Mouse (Mus musculus): ENCODE measurements around the gene Crtc2.
"Not testable (repeated sequence)": the region's sequence is repeated elsewhere in the genome, so short reads cannot be mapped to it uniquely, and the experiment has no call there.

Gene Crtc2

DNA sequence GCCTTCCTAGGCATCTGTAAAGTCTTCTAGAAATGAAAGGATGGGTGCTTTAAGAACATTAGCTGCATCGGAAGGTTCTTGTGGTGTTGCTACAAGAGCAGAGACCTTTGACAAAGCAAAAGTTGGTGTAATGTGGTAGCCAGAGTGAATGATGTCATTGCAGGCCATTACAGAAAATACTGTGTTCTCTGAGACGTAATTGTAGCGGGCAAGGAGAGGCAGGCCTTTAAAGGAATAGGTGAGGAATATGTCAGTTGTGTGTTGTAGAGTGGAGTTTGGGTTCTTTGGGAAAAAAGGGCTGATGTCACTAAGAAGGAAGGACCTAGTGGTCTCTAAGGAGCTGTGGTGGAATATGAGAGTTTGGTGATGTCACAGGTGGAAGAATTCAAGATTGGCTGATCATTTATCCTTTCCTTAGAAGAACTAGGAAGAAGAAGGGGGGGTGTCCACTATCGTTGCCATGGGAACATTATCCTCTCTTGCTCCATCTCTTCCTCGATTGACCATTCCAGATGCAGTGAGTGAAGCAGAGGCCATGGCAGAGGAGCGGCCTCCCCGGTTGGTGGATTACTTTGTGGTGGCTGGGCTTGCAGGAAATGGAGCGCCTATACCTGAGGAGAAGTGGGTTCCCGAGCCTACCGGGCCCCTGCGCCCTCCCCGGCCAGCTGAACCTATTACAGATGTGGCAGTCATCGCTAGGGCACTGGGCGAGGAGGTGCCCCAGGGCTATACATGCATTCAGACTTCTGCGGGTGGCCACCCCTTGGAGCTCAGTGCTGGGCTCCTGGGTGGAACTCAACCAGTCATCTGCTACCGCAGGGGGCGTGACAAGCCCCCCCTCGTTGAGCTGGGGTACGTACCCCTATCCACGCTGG lies 13.2 kb downstream of the Crtc2 start:
- no peak for DNase-seq

DNA sequence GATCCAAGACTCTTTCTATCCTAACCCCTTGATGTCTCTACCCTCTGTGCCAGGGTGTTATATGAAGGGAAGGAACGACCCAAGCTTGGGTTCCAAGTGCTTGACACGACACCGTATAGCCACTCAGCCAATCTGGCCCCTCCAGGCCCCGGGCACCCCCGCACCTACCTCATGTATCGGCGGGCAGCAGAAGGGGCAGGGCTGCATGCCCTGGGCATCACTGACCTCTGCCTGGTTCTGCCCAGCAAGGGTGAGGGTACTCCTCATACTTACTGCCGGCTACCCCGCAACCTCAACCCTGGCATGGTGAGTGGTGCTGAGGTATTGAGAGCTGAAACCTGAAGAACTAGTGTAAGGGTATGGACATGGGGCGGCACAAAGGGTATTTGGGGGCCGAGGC lies 14.2 kb downstream of the Crtc2 start:
- no peak for DNase-seq

DNA sequence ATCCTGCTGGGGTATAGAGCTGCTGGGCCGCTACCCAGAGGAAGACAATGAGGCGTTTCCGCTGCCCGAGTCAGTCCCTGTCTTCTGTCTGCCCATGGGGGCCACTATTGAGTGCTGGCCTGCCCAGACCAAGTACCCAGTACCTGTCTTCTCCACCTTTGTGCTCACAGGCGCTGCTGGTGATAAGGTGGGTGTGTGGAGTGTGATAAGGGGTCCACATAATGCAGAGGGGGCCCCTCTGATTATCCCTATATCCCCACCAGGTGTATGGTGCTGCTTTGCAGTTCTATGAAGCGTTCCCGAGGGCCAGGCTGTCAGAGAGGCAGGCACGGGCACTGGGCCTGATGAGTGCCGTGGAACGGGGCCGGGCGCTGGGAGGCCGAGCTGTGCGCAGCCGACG lies 15.0 kb downstream of the Crtc2 start:
- DNase-seq, result no peak

GRCm38 (mm10) chr3:90270784-90271183 lies 16.8 kb downstream of the Crtc2 start:
- no peak for DNase-seq

DNA sequence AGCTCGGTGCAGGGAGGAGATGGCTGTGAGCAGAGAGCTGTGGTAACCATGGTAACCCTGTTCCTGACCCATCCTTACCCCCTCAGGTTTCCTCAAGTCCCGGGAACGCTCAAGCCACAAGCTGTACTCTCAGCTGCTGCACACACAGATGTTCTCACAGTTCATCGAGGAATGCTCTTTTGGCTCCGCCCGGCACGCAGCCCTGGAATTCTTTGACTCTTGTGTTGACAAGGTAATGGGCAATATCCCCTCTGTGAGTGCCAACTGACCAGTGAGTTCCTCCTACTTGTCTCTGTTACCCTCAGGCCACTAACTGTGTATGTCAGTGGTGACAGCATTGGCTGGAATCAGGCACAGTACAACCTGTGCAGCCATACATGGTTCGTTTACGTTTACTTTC lies 18.2 kb downstream of the Crtc2 start:
- DNase-seq, result no peak

GRCm38 (mm10) chr3:90273855-90274254 lies 19.9 kb downstream of the Crtc2 start:
- DNase-seq, result no peak

DNA sequence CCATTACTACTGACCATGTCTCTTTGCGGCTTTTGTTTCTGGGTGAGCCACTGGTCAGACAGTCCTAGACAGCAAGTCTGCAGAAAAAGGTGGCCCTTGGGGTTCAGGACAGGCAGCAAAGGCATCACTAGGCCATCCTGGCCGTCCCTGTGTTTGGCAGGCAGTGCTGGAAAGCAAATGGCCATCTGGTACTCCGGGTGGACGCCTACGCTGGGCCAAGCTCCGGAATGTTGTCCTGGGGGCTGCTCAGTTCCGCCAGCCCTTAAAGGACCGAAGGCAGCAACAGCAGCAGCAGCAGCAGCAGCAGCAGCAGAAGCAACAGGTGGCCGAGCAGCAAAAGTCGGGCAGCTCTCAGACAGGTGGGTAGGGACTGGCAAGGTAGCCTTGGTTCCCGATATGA lies 21.3 kb downstream of the Crtc2 start:
- no peak for DNase-seq

DNA sequence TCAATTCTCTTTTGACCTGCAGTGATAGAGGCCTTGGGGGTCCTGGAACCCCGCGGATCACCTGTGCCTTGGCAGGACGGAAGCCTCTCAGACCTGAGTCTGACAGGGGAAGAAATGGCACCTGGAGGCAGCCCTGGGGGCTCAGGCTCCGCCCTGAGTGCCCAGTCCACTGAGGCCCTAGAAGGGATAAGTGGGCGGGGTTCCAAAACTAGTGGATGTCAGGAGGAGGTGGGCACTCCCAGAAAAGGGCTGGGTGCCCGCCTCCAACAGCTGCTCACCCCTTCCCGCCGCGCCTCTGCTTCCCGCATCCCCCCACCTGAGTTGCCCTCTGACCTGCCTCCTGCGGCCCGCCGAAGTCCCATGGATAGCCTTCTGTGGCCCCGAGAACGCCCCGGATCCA lies 22.9 kb downstream of the Crtc2 start:
- no peak for DNase-seq

- no peak for DNase-seq
These were observed 23.8 kb downstream of the Crtc2 start for GRCm38 (mm10) chr3:90277793-90278192.

DNA sequence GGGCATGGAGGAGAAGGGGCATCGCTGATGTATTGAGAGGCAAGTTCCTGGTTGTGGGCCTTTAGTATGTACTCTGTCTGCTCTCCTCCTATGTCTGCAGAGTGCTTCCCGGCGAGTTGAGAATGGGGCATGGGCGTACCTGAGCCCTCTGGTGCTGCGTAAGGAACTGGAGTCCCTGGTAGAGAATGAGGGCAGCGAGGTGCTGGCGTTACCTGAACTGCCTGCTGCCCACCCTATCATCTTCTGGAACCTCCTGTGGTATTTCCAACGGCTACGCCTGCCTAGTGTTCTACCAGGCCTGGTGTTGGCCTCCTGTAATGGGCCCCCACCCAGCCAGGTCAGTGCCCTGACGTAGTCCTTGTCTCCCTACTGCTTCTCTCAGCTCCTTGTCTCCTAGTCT lies 24.2 kb downstream of the Crtc2 start:
- DNase-seq, result no peak

GRCm38 (mm10) chr3:90279216-90279615 lies 25.3 kb downstream of the Crtc2 start:
- DNase-seq, result no peak

GRCm38 (mm10) chr3:90279743-90280142 lies 25.8 kb downstream of the Crtc2 start:
- DNase-seq, result peak; percentile 39 to 62

- no peak for DNase-seq
These were observed 26.7 kb downstream of the Crtc2 start for GRCm38 (mm10) chr3:90280708-90281107.

- DNase-seq, result no peak
These were observed 30.2 kb downstream of the Crtc2 start for GRCm38 (mm10) chr3:90284150-90284549.

- not testable (repeated sequence) for DNase-seq
These were observed 35.4 kb downstream of the Crtc2 start for GRCm38 (mm10) chr3:90289403-90289802.

GRCm38 (mm10) chr3:90290602-90291001 lies 36.6 kb downstream of the Crtc2 start:
- DNase-seq, result no peak

DNA sequence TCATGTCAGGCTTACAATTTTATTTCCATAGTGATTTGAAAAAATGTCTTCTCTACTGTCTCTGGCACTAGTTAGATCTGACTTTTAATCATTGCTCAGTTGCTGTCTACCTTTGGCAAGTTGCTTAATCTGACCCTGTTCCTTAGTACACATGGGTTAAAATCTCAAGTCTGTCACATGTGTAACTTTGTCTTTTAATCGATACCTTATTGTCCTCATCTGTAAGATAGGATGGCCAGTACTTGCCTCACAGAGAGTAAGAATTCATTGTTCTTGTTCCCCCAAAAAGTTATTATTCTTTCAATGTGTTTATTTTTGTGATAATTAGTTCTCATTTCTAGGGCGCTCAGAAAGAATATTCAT lies 38.0 kb downstream of the Crtc2 start:
- no peak for DNase-seq

DNA sequence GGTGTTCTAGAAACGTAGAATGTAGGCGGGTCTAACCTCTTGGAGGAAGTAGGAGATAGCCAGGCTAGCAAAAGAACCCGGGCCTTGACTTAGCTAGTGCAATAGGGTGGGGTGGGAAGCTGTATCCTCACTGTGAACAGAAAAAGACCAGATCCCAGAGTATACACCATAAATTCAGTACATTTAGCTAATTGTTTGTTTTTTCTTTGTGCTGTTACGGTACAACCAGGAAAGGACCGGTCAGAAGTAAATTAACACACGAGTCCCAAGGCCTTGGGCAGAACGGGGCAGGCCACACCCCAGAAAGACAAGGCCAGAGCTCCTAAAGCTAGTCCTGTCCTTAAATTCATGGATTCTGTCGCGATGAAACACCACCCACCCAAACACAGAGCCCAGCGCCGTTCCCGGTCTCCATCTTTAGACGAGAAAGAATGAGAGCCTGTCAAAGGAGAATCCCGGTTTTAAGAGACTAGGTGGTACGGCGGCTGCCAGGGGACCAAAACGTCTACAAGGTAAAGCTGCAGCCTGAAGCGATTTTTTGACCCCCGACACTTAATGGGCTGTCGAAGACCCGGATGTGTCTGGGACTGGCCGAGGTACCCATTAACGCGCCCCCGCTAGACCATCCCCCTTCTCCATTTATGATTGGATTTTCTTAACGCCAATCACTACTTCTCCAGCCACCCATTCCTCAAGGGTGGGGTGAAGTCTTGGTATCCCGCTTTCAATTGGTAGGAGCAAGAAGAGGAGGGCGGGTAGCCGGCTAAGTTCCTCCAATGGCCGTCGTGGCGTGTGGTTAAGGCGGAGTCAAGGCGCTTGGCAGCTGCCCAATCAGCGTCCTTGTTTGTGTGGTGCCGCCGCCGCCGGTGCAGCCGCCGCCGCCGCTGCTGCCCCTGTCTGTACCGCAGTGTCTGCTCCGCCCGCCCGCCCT lies 38.6 kb downstream of the Crtc2 start, which contains the start of gene Gatad2b:
Gatad2b (plus strand) TSS at position 834 of the 931 bp plus-strand sequence.
- peak; percentile 99 for DNase-seq

GRCm38 (mm10) chr3:90293352-90294063 lies 39.5 kb downstream of the Crtc2 start:
- DNase-seq, result peak; percentile 36 to 62

- DNase-seq, result no peak
These were observed 40.1 kb downstream of the Crtc2 start for GRCm38 (mm10) chr3:90294064-90294440.

- DNase-seq, result no peak
These were observed 40.7 kb downstream of the Crtc2 start for GRCm38 (mm10) chr3:90294651-90295050.

DNA sequence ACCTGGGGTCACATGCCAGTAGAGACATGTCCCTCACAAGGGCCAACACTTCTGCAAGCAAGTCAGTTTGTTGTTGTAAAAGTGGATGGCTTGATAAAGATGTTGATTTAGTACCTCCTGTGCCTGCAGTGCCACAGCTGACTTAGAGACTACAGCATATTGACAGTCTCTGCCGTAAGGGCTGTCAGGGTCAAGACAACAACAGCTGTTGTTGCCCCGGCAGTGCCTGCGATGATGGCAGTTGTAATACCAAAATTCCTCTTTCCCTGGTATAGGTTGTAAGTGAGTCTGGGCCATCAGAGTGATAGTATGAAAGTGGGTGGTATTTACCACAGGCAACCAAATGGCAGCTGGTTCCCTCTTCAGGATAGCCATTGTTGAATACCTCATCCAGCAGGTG lies 51.8 kb downstream of the Crtc2 start:
- DNase-seq, result no peak

DNA sequence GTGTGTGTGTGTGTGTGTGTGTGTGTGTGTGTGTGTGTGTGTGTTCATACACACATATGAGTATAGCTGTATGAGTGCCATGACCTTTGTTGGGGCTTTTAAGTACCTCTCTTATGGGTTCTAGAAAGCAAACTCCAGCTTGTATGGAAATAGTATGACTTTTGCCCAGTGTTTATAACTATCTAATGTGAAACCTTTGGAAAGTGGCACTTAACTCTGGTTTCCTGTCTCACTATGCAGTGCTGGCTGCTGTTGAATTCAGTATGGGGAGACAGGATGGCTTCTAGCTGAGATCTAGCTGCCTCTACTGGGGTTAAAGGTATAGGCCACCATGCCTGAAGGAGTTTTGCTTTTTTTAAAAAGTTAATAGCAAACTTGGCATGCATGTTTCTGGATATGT lies 55.6 kb downstream of the Crtc2 start:
- DNase-seq, result no peak

Data from lung, adult 18-20 months (tissue).